Comparison of ENCODE assay signal across 3 mouse cellular contexts in the genomic region with DNA sequence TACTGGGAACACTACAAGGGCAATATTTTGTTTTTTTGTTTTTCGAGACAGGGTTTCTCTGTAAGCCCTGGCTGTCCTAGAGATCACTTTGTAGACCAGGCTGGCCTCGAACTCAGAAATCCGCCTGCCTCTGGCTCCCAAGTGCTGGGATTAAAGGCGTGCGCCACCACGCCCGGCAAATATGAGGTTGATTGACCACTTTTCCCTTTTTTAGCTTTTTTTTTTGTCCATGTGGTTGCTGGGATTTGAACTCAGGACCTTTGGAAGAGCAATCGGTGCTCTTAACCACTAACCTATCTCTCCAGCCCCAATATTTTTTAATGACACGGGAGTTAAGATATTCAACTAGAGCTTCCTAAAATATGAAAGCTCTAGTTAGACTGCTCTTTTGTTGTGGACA. TPM values are rescaled to one million over a fixed set of nuclear protein-coding genes. Genes with fewer than 3 reads are reported as not detected.
"Had no signal": no experiment of that assay in that cellular context is flagged by ENCODE, and none has a peak within 500 bp of the region (broad histone marks: within the 10 kb centered on the region; RNA-seq: fewer than 3 reads in every experiment).

No protein-coding gene starts in this region.

RNA-seq across cellular contexts. Expression of a gene that starts 57.9 kb away (rescaled TPM):
- polyA plus RNA-seq: liver, embryonic 13.5 days; liver, postnatal 0 days; macrophage had no signal
